7 mouse cellular contexts compared by ENCODE assay signal in the genomic region with DNA sequence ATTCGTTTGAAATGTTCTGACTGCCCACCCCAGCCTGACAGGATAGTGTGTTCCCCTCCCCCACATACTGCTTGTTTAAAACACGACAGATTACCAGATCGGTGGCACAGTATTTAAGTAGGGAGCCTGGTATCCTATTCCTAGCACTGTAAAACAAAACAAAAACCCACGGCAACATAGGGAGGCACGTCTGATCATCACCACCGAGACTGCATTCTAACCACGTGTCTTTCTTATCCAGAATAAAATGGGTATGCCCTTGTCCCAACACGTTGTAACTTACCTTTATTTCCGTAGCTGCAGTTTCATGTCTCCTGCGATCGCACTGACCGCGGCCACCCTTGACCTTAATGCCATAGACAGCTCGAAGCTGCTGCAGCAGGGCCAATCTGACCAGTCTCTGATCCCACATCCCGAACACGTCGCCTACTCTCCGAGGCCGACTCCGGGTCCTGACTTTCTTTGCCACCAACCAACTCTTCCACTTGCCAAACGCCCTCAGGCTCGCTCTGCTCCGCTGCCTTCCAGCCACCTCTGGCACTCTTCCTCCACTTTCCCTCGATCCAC. TPM values are rescaled to one million over a fixed set of nuclear protein-coding genes. Genes with fewer than 3 reads are reported as not detected.
DNase-seq lines count a peak whose midpoint lies in the region; ATAC-seq and TF ChIP-seq lines count a peak whose summit lies in the region.

No protein-coding gene starts in this region.

- H3K27ac ChIP-seq in lung, embryonic 15.5 days, result peak overlapping the region; percentile 91
- peak overlapping the region; percentile 96 for H3K27ac ChIP-seq in bone marrow macrophage, adult 2 months (ENCODE audit: insufficient read depth, low read depth, low read length)
- H3K27ac ChIP-seq in forebrain, embryonic 16.5 days (ENCODE audit: low read length), result no peak overlapping the region
- H3K27ac ChIP-seq in limb, embryonic 15.5 days, result 0 out of 2 replicates have a peak overlapping the region, but pooled peaks have one; percentile 79

- peaks cover 17% of the 10 kb centered on the region for H3K36me3 ChIP-seq in lung, embryonic 15.5 days
- no peaks in the 10 kb centered on the region for H3K36me3 ChIP-seq in forebrain, embryonic 16.5 days (ENCODE audit: control insufficient read depth, insufficient read depth)
- peaks cover 19% of the 10 kb centered on the region for H3K36me3 ChIP-seq in limb, embryonic 15.5 days
- no peaks in the 10 kb centered on the region for H3K36me3 ChIP-seq in splenic B cell, adult 2 months (ENCODE audit: control insufficient read depth, insufficient read depth, low read length, poor library complexity, severe bottlenecking)

- peaks cover 28% of the 10 kb centered on the region for H3K4me1 ChIP-seq in lung, embryonic 15.5 days
- H3K4me1 ChIP-seq in bone marrow macrophage, adult 2 months (ENCODE audit: control insufficient read depth, insufficient read depth, low read length), result peaks cover 11% of the 10 kb centered on the region
- peaks cover 16% of the 10 kb centered on the region for H3K4me1 ChIP-seq in forebrain, embryonic 16.5 days (replicated peaks; ENCODE audit: control insufficient read depth, insufficient read depth, low read length)
- H3K4me1 ChIP-seq in limb, embryonic 15.5 days, result peaks cover 23% of the 10 kb centered on the region

- H3K4me2 ChIP-seq in lung, embryonic 15.5 days, result peak overlapping the region; percentile 66
- H3K4me2 ChIP-seq in forebrain, embryonic 16.5 days (ENCODE audit: low read length), result peak overlapping the region; percentile 94
- H3K4me2 ChIP-seq in limb, embryonic 15.5 days, result peak overlapping the region; percentile 78

- under 1% methylated on average over 24 of the region's 24 CpGs for WGBS in lung, embryonic 15.5 days
- under 1% methylated on average over 24 of the region's 24 CpGs for WGBS in forebrain, embryonic 16.5 days
- WGBS in limb, embryonic 15.5 days, result under 1% methylated on average over 24 of the region's 24 CpGs

- no peak for DNase-seq in lung, postnatal 36 days
- DNase-seq in splenic B cell, adult 2 months (ENCODE audit: low read depth, low spot score), result peak; percentile 7
- DNase-seq in right cerebral cortex, postnatal 36 days (ENCODE audit: low spot score in 2 of 2), result no peak

- TF ChIP-seq POLR2A in bone marrow macrophage, adult 2 months (IDR thresholded peaks at IDR 0.05; ENCODE audit: borderline replicate concordance, low read depth, low read length), result no peak

- peak overlapping the region; percentile 91 for H3K4me3 ChIP-seq in lung, embryonic 15.5 days
- H3K4me3 ChIP-seq in bone marrow macrophage, adult 2 months (ENCODE audit: insufficient read depth, low read length), result peak overlapping the region; percentile 74
- H3K4me3 ChIP-seq in forebrain, embryonic 16.5 days (replicated peaks; ENCODE audit: low read length), result peak overlapping the region; percentile 85
- peak overlapping the region; percentile 76 for H3K4me3 ChIP-seq in limb, embryonic 15.5 days

- no peaks in the 10 kb centered on the region for H3K27me3 ChIP-seq in lung, embryonic 15.5 days
- H3K27me3 ChIP-seq in forebrain, embryonic 16.5 days (replicated peaks; ENCODE audit: control insufficient read depth, insufficient read depth, low read length), result no peaks in the 10 kb centered on the region
- H3K27me3 ChIP-seq in limb, embryonic 15.5 days, result no peaks in the 10 kb centered on the region
- no peaks in the 10 kb centered on the region for H3K27me3 ChIP-seq in splenic B cell, adult 2 months (ENCODE audit: control insufficient read depth, insufficient read depth, low read length, poor library complexity, severe bottlenecking)

- no peak for ATAC-seq in lung, embryonic 15.5 days (ENCODE audit: borderline replicate concordance, extremely low read depth, low FRiP score, low TSS enrichment)
- ATAC-seq in forebrain, embryonic 16.5 days, result no peak
- no peak for ATAC-seq in limb, embryonic 15.5 days (ENCODE audit: insufficient number of reproducible peaks, low FRiP score, low TSS enrichment, low read depth)

- no peaks in the 10 kb centered on the region for H3K9me3 ChIP-seq in lung, embryonic 15.5 days
- no peaks in the 10 kb centered on the region for H3K9me3 ChIP-seq in forebrain, embryonic 16.5 days (ENCODE audit: control insufficient read depth, low read length)
- H3K9me3 ChIP-seq in limb, embryonic 15.5 days, result no peaks in the 10 kb centered on the region

- H3K9ac ChIP-seq in lung, embryonic 15.5 days, result peak overlapping the region; percentile 77
- H3K9ac ChIP-seq in forebrain, embryonic 16.5 days (replicated peaks; ENCODE audit: low read depth, low read length), result peak overlapping the region; percentile 70
- peak overlapping the region; percentile 56 for H3K9ac ChIP-seq in limb, embryonic 15.5 days

- no peak for TF ChIP-seq CTCF in bone marrow macrophage, adult 2 months (IDR thresholded peaks at IDR 0.05; ENCODE audit: low read depth, low read length)

RNA-seq across cellular contexts. Expression of a gene that starts 0.7 kb away (rescaled TPM):
- 30.3 and 30.9 TPM in 2 replicates for polyA plus RNA-seq in lung, embryonic 15.5 days (2015; fragmentation: Nextera tagmentation; extraction: Ambion mirVana)
- polyA plus RNA-seq in bone marrow macrophage, adult 2 months (2012; ENCODE audit: insufficient read depth, insufficient read length, missing spikeins), result 36.9 and 37.5 TPM in 2 replicates
- 28.1 and 38.4 TPM in 2 replicates for polyA plus RNA-seq in forebrain, embryonic 16.5 days (2015; fragmentation: Nextera tagmentation; extraction: Ambion mirVana)
- 19.0 and 20.1 TPM in 2 replicates for polyA plus RNA-seq in limb, embryonic 15.5 days (2015; fragmentation: Nextera tagmentation; extraction: Ambion mirVana)

RNA-seq across cellular contexts. Expression of a gene that starts 18.8 kb away (rescaled TPM):
- 1.0 and 1.6 TPM in 2 replicates for polyA plus RNA-seq in lung, embryonic 15.5 days (2015; fragmentation: Nextera tagmentation; extraction: Ambion mirVana)
- not detected in 2 replicates for polyA plus RNA-seq in bone marrow macrophage, adult 2 months (2012; ENCODE audit: insufficient read depth, insufficient read length, missing spikeins)
- 205 and 220 TPM in 2 replicates for polyA plus RNA-seq in forebrain, embryonic 16.5 days (2015; fragmentation: Nextera tagmentation; extraction: Ambion mirVana)
- 0.96 and 1.2 TPM in 2 replicates for polyA plus RNA-seq in limb, embryonic 15.5 days (2015; fragmentation: Nextera tagmentation; extraction: Ambion mirVana)

Comparison
In these comparisons a context has a peak if more than half of its experiments do, and no peak if none do; other contexts are left out.
1. RNA of a gene that starts 18.8 kb away (polyA plus RNA-seq): 205 to 220 TPM in forebrain, embryonic 16.5 days; 1.0 to 1.6 TPM in lung, embryonic 15.5 days, 0.96 to 1.2 TPM in limb, embryonic 15.5 days and not detected in bone marrow macrophage, adult 2 months; every median in the first group is over 10 times any median in the second.
2. Peak in every context shown above with its lines, with median percentiles within 50 percentile points of each other: H3K4me2 ChIP-seq, H3K4me3 ChIP-seq and H3K9ac ChIP-seq.